Mouse (Mus musculus) ovary, postnatal 36 days (tissue): Measurements from ENCODE around the gene Stk39.

Experiments
- DNase-seq: peaks from one replicate; pipeline ENCODE4 v3.0.0; 2022; ENCODE audit warnings: low spot score, mixed read lengths

Gene Stk39

GRCm38 (mm10) chr2:68289177-68289576 lies 182.9 kb downstream of the Stk39 start:
- DNase-seq = no peak

GRCm38 (mm10) chr2:68288106-68288505 lies 184.0 kb downstream of the Stk39 start:
- no peak for DNase-seq

DNA sequence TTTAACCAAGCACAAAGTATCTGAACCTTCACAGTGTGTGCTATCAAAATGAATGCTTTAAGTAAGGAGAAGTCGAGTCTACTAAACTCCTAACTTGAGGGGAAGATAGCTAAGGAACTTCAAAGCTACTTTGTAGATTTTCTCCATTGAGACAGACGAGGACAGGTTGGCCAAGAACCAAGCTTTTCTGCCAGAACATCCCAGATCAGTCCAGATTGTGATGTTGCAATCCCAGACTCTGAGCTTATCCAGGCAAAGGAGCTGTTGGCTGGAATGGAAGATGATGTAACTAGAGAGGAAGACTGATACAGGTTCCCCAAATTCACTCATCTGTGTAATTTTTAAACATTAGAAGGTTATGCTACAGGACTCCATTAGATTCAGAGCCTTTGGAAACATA lies 187.7 kb downstream of the Stk39 start:
- DNase-seq = no peak

- no peak for DNase-seq
Observed at GRCm38 (mm10) chr2:68283021-68283548, 189.0 kb downstream of the Stk39 start.

DNA sequence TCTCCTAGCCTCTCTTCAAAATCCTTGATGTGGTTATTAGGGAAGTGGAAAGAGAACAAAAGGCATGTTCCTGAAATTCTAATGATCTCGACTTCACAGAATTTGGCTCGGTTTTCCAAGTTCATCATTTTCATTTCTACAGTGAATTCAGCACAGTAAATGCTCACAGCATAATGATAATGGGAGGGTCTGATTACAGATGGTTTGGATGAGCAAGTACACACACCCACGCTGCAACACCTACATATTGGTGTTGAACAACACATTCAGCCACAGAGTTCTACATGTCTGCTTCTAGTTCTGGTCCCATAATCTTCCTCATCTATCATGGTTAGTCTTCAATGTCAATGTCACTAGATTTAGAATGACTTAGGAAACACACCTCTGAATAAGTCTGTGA lies 190.5 kb downstream of the Stk39 start:
- DNase-seq = no peak

- DNase-seq = no peak
Observed at GRCm38 (mm10) chr2:68271301-68271700, 200.8 kb downstream of the Stk39 start.

DNA sequence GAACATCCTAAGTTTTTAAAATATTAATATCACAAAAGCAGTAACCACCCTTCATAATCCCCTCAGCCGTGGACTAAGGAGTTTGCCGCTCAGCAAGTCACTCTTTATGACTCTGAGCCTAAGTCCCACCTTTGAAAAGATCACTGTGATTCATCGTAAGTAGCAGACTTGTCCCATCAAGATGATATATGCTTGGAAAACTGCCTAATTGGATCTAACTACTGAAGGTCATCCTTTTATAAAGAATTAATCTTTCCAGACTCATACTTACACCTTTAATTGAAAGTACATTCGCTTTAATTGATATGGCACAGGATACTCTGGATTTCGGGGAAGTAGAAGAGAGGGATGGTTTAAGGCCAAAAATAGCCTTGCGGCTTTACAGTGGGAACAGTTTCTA lies 201.2 kb downstream of the Stk39 start:
- no peak for DNase-seq

GRCm38 (mm10) chr2:68269646-68270045 lies 202.4 kb downstream of the Stk39 start:
- DNase-seq = no peak

DNA sequence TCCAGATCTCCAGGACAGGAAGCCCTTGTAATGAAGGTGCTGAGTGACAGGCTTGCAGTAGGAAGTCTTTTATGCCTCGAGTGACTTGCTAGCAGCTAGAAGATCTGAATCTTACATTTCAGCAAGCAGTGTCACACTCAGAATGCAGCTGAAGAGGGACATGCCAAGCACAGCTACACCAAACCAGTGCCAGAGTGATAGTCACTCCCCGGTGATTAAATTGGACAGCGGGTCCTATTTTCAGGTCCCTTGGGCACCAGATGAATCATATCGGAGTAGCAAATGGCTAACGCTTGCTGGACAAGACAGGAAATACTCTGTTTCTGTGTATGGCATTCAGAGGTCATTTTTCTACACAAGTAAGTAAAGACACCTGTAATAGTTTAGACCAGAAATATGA lies 207.2 kb downstream of the Stk39 start:
- DNase-seq = no peak

- DNase-seq = no peak
Observed at GRCm38 (mm10) chr2:68260911-68261310, 211.2 kb downstream of the Stk39 start.

DNA sequence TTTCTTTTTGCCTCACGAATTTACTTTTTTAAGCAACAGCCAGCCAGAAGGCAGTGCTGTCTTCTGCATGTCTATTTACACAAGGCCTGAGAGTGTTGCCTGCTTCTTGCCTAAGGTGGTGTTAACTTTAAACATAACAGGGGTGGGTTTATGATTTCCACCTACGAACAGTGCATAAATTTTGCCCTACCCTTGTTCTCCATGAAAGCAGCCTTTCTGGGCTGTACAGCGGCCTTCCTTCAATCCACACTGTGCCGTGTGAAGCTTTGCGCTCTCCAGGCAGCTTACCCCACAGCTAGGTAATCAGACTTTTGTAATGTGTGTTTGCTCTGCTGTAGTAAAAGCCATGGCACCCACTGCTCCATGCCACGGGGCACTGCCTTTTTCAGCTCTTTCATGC lies 214.5 kb downstream of the Stk39 start:
- DNase-seq = no peak

- no peak for DNase-seq
Observed at GRCm38 (mm10) chr2:68256472-68256871, 215.6 kb downstream of the Stk39 start.

DNA sequence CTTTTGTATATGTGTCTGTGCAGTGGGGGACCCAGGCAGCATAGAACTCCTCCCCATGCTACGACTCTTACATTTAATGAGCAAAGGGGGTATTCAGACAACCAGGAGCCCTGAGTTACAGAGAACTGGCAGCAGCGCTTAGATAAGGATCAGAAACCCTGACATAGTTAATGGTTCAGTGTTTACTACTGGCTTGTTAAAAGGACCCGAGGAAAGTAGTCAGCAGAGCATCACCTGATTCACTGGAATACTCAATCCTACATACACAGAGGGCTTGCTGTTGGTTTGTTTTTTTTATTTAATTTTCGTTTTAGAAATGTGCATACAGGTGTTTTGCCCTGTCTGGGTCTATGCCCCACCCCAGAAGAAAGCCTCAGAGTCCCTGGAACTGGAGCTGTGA lies 217.3 kb downstream of the Stk39 start:
- DNase-seq = no peak

DNA sequence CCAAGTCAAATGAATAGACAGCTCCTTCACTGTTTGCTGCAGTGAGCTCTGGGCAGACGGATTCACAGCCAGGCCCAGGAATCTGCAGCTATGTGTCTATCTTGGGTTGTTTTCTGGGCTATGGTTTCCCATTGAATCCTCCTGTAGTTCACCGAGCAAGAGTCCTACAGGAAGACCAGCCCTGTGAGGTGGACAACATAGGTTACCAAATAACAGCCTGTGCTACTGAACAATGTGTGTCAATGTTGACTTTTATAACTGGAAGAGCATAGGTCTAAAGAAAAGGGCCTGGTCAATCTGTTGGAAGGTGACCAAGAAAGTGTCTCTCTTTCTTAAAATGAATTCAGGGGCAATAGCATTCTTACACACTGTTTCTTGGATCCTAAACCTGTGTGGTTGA lies 218.8 kb downstream of the Stk39 start:
- no peak for DNase-seq

GRCm38 (mm10) chr2:68252048-68252758 lies 219.9 kb downstream of the Stk39 start:
- no peak for DNase-seq

- DNase-seq = no peak
Observed at GRCm38 (mm10) chr2:68250897-68251296, 221.2 kb downstream of the Stk39 start.

GRCm38 (mm10) chr2:68249855-68250424 lies 222.1 kb downstream of the Stk39 start:
- DNase-seq = no peak

- no peak for DNase-seq
Observed at GRCm38 (mm10) chr2:68246284-68246683, 225.8 kb downstream of the Stk39 start.

DNA sequence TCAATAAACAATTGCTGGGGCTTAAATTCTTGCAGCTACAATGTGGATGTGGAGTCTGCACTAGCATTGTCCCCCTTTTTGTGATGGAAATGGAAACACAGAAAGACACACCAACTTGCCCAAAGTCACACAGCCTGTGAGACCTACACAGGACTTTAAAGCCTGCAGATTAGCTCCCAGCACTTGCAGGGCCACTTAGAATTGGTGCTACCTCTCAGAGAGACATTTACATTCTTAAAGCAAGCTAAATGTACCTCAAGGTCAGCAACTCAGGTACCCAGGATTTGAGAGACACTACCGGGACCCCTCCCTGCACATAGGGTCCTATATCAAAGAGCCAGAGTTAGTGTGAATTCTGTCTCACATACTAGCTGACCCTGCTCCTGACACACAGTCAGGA lies 227.5 kb downstream of the Stk39 start:
- DNase-seq = no peak

DNA sequence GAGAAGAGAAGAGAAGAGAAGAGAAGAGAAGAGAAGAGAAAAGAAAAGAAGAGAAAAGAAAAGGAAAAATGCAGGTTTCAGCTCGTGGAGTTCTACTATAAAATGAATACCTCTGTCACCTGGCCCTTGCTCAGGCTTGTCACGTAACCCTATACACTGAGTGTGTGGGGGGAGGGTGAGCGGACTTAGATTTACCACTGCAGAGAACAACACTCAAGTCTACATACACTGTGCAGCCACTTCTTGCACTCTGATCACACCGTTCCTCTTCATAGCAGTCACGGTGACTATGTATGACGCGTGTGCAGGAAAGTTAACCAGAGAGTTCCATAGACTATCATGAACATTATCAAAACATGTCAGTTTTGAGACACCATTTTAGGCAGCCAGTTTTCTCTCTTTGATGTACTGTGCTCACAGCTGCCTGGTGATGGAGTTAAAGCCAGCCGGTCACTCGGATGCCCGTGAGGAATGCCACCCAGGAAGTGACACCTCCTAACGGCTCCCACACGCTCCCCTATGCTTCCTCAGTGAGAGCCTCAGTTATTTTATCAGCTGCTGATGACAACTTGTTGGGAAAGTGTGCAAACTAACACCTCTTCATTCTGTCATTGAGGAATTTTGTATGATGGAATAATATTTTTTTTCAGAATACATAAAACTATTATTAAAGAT lies 228.1 kb downstream of the Stk39 start:
- DNase-seq = no peak

DNA sequence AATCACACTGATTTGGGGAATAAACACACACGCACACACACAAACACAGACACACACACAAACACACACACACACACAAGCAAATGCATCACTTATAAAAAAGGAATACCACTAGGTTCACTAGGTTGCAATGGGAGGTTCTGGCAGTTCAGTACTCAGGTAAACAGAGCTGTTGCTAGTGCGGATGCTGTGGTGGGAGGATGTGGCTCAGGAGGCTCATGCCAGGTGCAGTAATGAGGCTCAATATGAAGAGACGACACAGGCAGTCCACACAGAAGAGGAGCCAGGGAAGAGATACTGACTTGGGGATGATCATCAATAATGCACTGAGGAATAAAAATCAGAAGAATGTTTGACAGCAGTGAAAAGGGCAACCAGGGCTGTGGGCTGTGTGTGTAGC lies 228.8 kb downstream of the Stk39 start:
- no peak for DNase-seq

DNA sequence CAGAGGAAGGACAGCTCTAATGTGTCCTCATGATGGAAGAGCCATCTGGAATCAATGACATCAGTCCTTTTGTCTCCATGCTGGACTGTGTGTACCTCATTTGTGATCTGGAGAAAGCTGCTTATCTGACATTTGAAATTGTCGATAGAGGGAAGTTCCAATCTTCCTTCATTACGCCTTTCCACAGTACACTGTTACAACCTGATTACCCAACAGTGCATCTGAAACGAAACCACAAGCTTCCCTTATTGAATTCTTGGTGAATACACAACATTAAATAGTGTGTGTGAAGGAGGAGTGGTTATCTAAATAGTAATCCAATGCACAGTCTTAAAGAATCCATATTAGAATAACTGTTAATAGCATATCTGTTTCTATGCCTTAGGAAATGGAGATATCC lies 230.0 kb downstream of the Stk39 start:
- no peak for DNase-seq

DNA sequence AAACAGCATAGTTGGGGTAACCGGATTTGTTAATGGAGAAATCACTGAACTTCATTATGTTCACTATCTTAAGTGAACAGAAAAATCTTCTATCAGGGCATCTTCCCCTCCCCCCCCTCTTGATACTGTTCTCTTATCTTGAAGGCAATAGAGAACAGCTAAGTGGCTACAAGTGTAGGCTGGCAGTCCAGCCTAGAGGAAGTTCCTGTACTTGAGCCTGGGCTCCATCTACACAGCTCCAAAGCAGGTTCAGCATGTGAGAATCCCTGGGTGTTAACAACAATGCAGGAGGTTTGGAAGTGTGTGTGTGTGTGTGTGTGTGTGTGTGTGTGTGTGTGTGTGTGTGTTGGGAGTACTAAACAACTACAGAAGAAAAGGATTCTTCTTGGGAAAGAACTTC lies 230.4 kb downstream of the Stk39 start:
- DNase-seq = no peak
